Mouse (Mus musculus): Measurements from ENCODE around the gene Calcoco1. TPM values are rescaled to one million over a fixed set of nuclear protein-coding genes. Genes with fewer than 3 reads are reported as not detected.

Gene Calcoco1
- polyA plus RNA-seq, 1 experiment from 2014 or later: 85.7 TPM

DNA sequence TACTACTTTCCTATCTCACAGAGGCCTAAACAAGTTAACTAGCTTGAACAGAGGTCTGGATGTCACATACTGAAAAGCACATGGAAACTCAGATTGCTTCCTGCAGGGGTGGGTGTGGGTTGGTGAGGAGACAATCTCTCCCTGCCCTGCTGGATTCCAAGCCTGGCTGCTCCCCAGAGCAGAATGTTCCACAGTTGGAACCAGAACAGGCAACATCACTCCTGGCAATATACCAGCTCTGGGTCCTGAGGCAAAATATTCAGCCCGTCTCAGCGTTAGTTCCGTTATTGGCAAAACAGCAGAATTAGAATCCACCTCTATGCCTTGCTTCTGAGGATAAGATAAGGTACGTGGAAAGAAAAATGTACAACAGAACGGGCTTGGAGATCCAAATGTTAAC, 28.3 kb upstream of the Calcoco1 start:
- Histone ChIP-seq H3K9me3 (replicated peaks; ENCODE audit: control insufficient read depth, low read length) (no peaks in the 10 kb centered on the region), H3K4me1 (ENCODE audit: control insufficient read depth, insufficient read depth, low read length) (peaks cover 9% of the 10 kb centered on the region; the same call in 1 of the 2 replicates), H3K27me3 (ENCODE audit: control insufficient read depth, insufficient read depth, low read length) (peaks cover 65% of the 10 kb centered on the region), H3K9ac (ENCODE audit: low read length) (no peak overlapping the region), H3K27ac (ENCODE audit: low read length) (no peak overlapping the region), H3K4me3 (ENCODE audit: low read length) (no peak overlapping the region), H3K36me3 (ENCODE audit: control insufficient read depth, insufficient read depth) (no peaks in the 10 kb centered on the region), H3K4me2 (ENCODE audit: low read depth, low read length) (no peak overlapping the region)
- 46% methylated on average over 5 of the region's 5 CpGs for WGBS
- no peak for ATAC-seq (replicated peaks; ENCODE audit: extremely low read depth, insufficient read depth, low FRiP score)

DNA sequence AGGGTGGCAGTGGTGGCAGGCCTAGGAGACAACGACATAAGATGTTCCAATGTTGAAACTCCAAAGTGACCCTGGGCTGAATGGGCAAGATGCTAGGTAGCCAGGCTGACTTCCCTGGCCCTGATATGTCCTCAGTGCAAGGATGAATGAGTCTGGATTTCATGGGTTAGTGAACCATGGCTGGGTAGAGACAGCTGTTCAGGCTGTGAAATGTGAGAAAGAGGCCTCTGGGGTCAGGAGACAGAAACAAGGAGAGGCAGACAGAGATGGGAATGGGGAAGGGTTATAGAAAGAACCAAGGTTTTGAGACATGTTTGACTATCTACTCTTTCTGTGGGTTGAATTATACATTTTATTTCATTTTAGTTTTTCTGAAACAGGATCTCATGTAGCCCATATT, 27.1 kb upstream of the Calcoco1 start:
- H3K27ac ChIP-seq (ENCODE audit: low read length): no peak overlapping the region
- no peak for ATAC-seq (replicated peaks; ENCODE audit: extremely low read depth, insufficient read depth, low FRiP score)
- no peaks in the 10 kb centered on the region for H3K9me3 ChIP-seq (replicated peaks; ENCODE audit: control insufficient read depth, low read length)
- H3K4me3 ChIP-seq (ENCODE audit: low read length): no peak overlapping the region
- no peaks in the 10 kb centered on the region for H3K36me3 ChIP-seq (ENCODE audit: control insufficient read depth, insufficient read depth)
- no peak overlapping the region for H3K9ac ChIP-seq (ENCODE audit: low read length)
- H3K4me1 ChIP-seq (ENCODE audit: control insufficient read depth, insufficient read depth, low read length): peaks cover 9% of the 10 kb centered on the region; the same call in 1 of the 2 replicates
- no peak overlapping the region for H3K4me2 ChIP-seq (ENCODE audit: low read depth, low read length)
- WGBS: 89% methylated on average over 1 of the region's 1 CpGs
- peaks cover 71% of the 10 kb centered on the region for H3K27me3 ChIP-seq (ENCODE audit: control insufficient read depth, insufficient read depth, low read length)

DNA sequence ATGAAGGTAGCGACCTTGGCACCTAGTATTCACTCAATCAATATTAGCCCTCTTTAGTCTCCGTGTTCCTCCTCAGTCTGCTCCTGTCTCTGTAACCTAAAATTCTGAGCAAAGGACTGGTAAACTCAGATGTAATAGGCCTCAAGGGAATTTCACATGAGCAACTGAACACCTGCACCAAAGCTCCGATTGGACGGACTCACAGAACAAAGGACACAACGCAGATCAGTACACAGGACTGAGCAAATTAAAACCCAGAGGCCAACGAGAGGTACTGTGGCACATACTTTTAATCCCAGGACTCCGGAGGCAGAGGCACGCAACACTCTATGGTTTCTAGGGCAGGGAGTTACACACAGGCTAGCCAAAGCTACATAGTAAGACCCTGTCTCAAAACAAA, 25.9 kb upstream of the Calcoco1 start:
- H3K27me3 ChIP-seq (ENCODE audit: control insufficient read depth, insufficient read depth, low read length): peaks cover 73% of the 10 kb centered on the region
- H3K4me2 ChIP-seq (ENCODE audit: low read depth, low read length): no peak overlapping the region
- peaks cover 11% of the 10 kb centered on the region; the same call in 1 of the 2 replicates for H3K4me1 ChIP-seq (ENCODE audit: control insufficient read depth, insufficient read depth, low read length)
- 58% methylated on average over 8 of the region's 8 CpGs for WGBS
- H3K36me3 ChIP-seq (ENCODE audit: control insufficient read depth, insufficient read depth): no peaks in the 10 kb centered on the region
- no peaks in the 10 kb centered on the region for H3K9me3 ChIP-seq (replicated peaks; ENCODE audit: control insufficient read depth, low read length)
- no peak for ATAC-seq (replicated peaks; ENCODE audit: extremely low read depth, insufficient read depth, low FRiP score)
- no peak overlapping the region for H3K27ac ChIP-seq (ENCODE audit: low read length)
- no peak overlapping the region for H3K4me3 ChIP-seq (ENCODE audit: low read length)
- no peak overlapping the region for H3K9ac ChIP-seq (ENCODE audit: low read length)

DNA sequence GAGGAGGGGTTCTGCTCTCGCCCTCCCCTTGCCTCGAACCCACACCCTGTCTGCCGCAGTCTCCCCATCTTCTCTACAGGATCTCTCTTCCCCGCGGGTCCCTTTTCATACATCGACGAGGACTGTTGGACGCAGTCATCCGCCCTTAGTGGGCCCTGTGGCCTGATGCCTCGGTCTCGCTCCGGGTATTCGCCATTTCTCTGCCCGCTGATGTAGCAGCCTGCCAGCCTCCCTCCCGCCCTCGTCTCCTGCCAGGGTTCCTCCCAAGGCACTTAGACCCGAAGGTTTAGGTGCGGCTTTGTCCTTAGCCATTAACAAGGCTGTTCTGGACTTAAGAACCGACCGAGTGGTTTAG, 25.3 kb upstream of the Calcoco1 start:
- H3K27ac ChIP-seq (ENCODE audit: low read length): no peak overlapping the region

DNA sequence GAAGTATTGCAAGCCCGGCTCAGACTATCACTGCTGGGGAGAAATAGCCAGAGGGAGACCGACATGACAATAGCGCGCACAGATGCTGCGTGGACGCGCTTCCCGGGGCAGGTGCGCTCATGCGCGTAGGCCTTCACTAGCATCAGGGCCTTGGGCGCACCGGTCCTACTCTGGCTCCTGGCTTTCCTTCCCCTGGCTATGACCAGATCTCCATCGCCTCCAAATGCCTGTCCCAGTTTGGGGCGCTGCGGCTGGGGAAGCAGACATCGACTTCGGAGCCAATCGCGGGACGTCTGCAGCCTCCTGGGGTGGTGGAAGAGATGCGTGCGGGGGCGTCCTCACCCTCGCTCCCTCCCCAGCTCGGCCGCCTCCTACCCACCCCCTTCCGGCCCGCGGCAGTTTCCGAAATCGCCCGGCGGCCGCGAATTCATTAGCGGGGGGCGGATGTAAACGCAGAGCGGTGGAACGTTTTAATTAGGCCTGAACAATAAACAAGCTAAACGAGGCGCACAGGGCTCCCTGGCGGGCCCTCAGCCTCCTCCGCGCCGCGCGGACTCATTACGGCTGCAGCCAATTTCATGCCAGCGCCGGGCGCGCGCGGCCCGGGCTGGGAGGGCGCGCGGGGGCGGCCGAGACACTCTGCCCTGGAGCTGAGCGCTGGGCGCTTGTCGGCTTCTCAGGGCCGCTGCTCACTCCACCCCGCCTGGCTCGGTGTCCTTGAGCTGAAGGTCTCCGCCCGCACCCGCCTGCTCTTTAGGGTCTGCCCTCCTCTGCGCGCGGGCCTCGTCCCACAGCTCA, 24.7 kb upstream of the Calcoco1 start:
- H3K4me2 ChIP-seq (ENCODE audit: low read depth, low read length): peak overlapping the region; percentile 100
- H3K4me1 ChIP-seq (ENCODE audit: control insufficient read depth, insufficient read depth, low read length): peaks cover 11% of the 10 kb centered on the region; the same call in 1 of the 2 replicates
- H3K27ac ChIP-seq (ENCODE audit: low read length): no peak overlapping the region; the same call in 1 of the 2 replicates
- no peaks in the 10 kb centered on the region for H3K36me3 ChIP-seq (ENCODE audit: control insufficient read depth, insufficient read depth)
- peaks cover 69% of the 10 kb centered on the region for H3K27me3 ChIP-seq (ENCODE audit: control insufficient read depth, insufficient read depth, low read length)
- under 1% methylated on average over 75 of the region's 75 CpGs for WGBS
- peak; percentile 60 for ATAC-seq (replicated peaks; ENCODE audit: extremely low read depth, insufficient read depth, low FRiP score)
- peak overlapping the region; percentile 79 for H3K9ac ChIP-seq (ENCODE audit: low read length)
- no peaks in the 10 kb centered on the region for H3K9me3 ChIP-seq (replicated peaks; ENCODE audit: control insufficient read depth, low read length)
- peak overlapping the region; percentile 64 for H3K4me3 ChIP-seq (ENCODE audit: low read length)

More for the DNA sequence above, 25.3 kb upstream of the Calcoco1 start:
- 5% methylated on average over 20 of the region's 20 CpGs for WGBS
- Histone ChIP-seq H3K4me1 (ENCODE audit: control insufficient read depth, insufficient read depth, low read length) (peaks cover 11% of the 10 kb centered on the region; the same call in 1 of the 2 replicates), H3K4me3 (ENCODE audit: low read length) (peak overlapping the region; percentile 64), H3K36me3 (ENCODE audit: control insufficient read depth, insufficient read depth) (no peaks in the 10 kb centered on the region), H3K27me3 (ENCODE audit: control insufficient read depth, insufficient read depth, low read length) (peaks cover 69% of the 10 kb centered on the region), H3K9me3 (replicated peaks; ENCODE audit: control insufficient read depth, low read length) (no peaks in the 10 kb centered on the region), H3K4me2 (ENCODE audit: low read depth, low read length) (peak overlapping the region; percentile 100), H3K9ac (ENCODE audit: low read length) (peak overlapping the region; percentile 79)
- ATAC-seq (replicated peaks; ENCODE audit: extremely low read depth, insufficient read depth, low FRiP score): no peak

DNA sequence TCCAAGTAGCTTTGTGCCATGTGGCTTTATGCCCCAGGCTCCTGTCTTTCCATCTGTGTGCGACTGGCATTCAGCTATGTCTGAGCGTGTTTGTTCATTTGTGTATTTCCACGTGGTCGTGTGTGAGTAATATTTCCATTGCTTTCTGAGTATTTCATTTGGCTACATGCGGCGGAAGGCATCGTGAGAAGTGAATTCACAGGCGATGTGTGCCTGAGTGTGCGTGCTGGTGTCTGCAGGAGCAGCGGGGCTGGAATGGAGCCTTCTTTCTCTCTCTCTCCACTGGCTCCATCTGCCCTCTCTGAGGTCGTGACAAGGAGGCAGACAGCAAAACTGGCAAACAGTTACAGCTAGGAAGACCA, 24.1 kb upstream of the Calcoco1 start:
- no peak for ATAC-seq (replicated peaks; ENCODE audit: extremely low read depth, insufficient read depth, low FRiP score)
- WGBS: 14% methylated on average over 11 of the region's 11 CpGs
- peak overlapping the region; percentile 79 for H3K9ac ChIP-seq (ENCODE audit: low read length)

DNA sequence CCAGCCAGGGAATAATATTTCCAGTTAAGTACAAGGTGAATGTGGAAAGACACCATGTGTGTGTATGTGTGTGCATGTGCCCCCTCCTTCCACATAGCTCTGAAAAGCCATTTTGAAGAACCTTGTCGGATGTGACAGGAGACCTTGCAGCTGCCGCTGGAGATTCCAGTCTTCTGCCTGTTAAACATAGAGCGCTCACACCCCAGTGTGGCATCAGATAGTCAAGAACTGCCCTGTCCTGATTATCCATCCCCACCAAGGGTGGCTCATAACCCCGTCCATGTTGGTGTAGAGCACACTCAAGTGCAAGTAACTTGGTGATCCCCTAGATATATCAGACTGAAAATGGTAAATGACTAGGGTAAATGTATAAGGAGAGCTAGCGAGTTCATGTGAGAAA, 23.4 kb upstream of the Calcoco1 start:
- H3K36me3 ChIP-seq (ENCODE audit: control insufficient read depth, insufficient read depth): no peaks in the 10 kb centered on the region
- WGBS: 46% methylated on average over 5 of the region's 5 CpGs
- no peak overlapping the region for H3K9ac ChIP-seq (ENCODE audit: low read length)
- no peak overlapping the region for H3K4me2 ChIP-seq (ENCODE audit: low read depth, low read length)
- H3K27me3 ChIP-seq (ENCODE audit: control insufficient read depth, insufficient read depth, low read length): peaks cover 73% of the 10 kb centered on the region
- no peak for ATAC-seq (replicated peaks; ENCODE audit: extremely low read depth, insufficient read depth, low FRiP score)
- peaks cover 11% of the 10 kb centered on the region; the same call in 1 of the 2 replicates for H3K4me1 ChIP-seq (ENCODE audit: control insufficient read depth, insufficient read depth, low read length)
- H3K4me3 ChIP-seq (ENCODE audit: low read length): no peak overlapping the region
- no peaks in the 10 kb centered on the region for H3K9me3 ChIP-seq (replicated peaks; ENCODE audit: control insufficient read depth, low read length)
- no peak overlapping the region for H3K27ac ChIP-seq (ENCODE audit: low read length)

More for the DNA sequence above, 24.1 kb upstream of the Calcoco1 start:
- peak overlapping the region; percentile 100 for H3K4me2 ChIP-seq (ENCODE audit: low read depth, low read length)
- H3K36me3 ChIP-seq (ENCODE audit: control insufficient read depth, insufficient read depth): no peaks in the 10 kb centered on the region
- peaks cover 11% of the 10 kb centered on the region; the same call in 1 of the 2 replicates for H3K4me1 ChIP-seq (ENCODE audit: control insufficient read depth, insufficient read depth, low read length)
- no peak overlapping the region for H3K27ac ChIP-seq (ENCODE audit: low read length)
- H3K9me3 ChIP-seq (replicated peaks; ENCODE audit: control insufficient read depth, low read length): no peaks in the 10 kb centered on the region
- H3K27me3 ChIP-seq (ENCODE audit: control insufficient read depth, insufficient read depth, low read length): peaks cover 71% of the 10 kb centered on the region
- H3K4me3 ChIP-seq (ENCODE audit: low read length): peak overlapping the region; percentile 64

DNA sequence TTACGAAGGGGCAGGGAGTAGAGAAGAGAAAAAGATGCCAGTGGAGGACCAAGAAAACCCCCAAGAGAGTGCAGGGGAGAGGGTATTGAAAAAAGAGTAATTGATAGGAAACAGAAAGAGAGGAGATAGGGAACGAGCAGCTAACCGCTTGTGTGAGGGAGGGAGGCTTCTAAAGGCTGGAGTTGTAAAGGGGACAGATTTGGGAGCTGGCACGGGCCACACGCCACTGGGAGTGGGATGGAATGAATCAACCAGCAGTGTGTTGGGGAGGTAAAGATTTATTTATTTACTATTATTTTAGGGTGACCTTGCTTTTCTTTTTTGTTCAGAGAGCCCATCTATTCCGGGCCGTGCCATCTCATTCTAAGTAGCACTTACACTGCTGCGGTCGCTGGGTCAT, 22.9 kb upstream of the Calcoco1 start:
- Histone ChIP-seq H3K27ac (ENCODE audit: low read length) (no peak overlapping the region), H3K36me3 (ENCODE audit: control insufficient read depth, insufficient read depth) (no peaks in the 10 kb centered on the region), H3K4me2 (ENCODE audit: low read depth, low read length) (no peak overlapping the region), H3K4me3 (ENCODE audit: low read length) (no peak overlapping the region), H3K27me3 (ENCODE audit: control insufficient read depth, insufficient read depth, low read length) (peaks cover 73% of the 10 kb centered on the region), H3K4me1 (ENCODE audit: control insufficient read depth, insufficient read depth, low read length) (peaks cover 9% of the 10 kb centered on the region; the same call in 1 of the 2 replicates), H3K9ac (ENCODE audit: low read length) (no peak overlapping the region), H3K9me3 (replicated peaks; ENCODE audit: control insufficient read depth, low read length) (no peaks in the 10 kb centered on the region)
- ATAC-seq (replicated peaks; ENCODE audit: extremely low read depth, insufficient read depth, low FRiP score): no peak
- 26% methylated on average over 9 of the region's 9 CpGs for WGBS

DNA sequence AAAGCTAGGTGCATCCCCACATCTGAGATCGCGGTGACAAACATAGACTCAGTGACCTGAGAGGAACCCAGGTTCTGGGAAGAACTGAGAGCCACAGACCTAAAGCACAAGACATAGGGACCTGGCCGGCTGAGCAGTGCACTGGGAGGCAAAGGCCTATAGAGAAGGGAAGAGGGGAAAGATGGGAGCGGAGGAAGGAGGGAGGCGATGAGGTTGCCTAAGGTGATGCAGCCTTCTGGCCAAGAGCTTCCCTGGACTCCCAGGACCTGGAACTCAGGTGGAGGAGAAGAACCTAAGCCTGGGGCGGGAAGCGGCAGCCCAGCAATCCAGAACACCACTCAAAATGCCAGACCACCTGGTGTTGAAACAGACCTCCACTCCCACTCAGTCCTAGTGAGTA, 22.4 kb upstream of the Calcoco1 start:
- H3K4me3 ChIP-seq (ENCODE audit: low read length): no peak overlapping the region
- no peak overlapping the region for H3K9ac ChIP-seq (ENCODE audit: low read length)
- H3K9me3 ChIP-seq (replicated peaks; ENCODE audit: control insufficient read depth, low read length): no peaks in the 10 kb centered on the region
- ATAC-seq (replicated peaks; ENCODE audit: extremely low read depth, insufficient read depth, low FRiP score): no peak
- peaks cover 11% of the 10 kb centered on the region; the same call in 1 of the 2 replicates for H3K4me1 ChIP-seq (ENCODE audit: control insufficient read depth, insufficient read depth, low read length)
- H3K4me2 ChIP-seq (ENCODE audit: low read depth, low read length): no peak overlapping the region
- H3K27ac ChIP-seq (ENCODE audit: low read length): no peak overlapping the region
- H3K27me3 ChIP-seq (ENCODE audit: control insufficient read depth, insufficient read depth, low read length): peaks cover 73% of the 10 kb centered on the region
- WGBS: 16% methylated on average over 7 of the region's 7 CpGs
- no peaks in the 10 kb centered on the region for H3K36me3 ChIP-seq (ENCODE audit: control insufficient read depth, insufficient read depth)

Data from heart, embryonic 16.5 days (tissue).